Mouse (Mus musculus) C2C12 (cell line): Measurements from ENCODE around the gene Map1b.

Source experiments
- CTCF ChIP-seq: IDR thresholded peaks from one replicate; pipeline ENCODE4 v1.5.1; 2011; ENCODE audit not compliant: control insufficient read depth, insufficient read depth, insufficient read length
- MAX ChIP-seq: IDR thresholded peaks from one replicate; pipeline ENCODE4 v1.6.1; 2011; ENCODE audit warnings: mild to moderate bottlenecking, control low read depth
- MYOD1 ChIP-seq: IDR thresholded peaks from one replicate; pipeline ENCODE4 v1.6.1; 2011; ENCODE audit warnings: low read depth; ENCODE audit not compliant: control insufficient read depth, insufficient read length
- USF1 ChIP-seq: IDR thresholded peaks from one replicate; pipeline ENCODE4 v1.6.1; 2011; ENCODE audit warnings: low read depth, mild to moderate bottlenecking, control low read depth, moderate library complexity

DNA sequence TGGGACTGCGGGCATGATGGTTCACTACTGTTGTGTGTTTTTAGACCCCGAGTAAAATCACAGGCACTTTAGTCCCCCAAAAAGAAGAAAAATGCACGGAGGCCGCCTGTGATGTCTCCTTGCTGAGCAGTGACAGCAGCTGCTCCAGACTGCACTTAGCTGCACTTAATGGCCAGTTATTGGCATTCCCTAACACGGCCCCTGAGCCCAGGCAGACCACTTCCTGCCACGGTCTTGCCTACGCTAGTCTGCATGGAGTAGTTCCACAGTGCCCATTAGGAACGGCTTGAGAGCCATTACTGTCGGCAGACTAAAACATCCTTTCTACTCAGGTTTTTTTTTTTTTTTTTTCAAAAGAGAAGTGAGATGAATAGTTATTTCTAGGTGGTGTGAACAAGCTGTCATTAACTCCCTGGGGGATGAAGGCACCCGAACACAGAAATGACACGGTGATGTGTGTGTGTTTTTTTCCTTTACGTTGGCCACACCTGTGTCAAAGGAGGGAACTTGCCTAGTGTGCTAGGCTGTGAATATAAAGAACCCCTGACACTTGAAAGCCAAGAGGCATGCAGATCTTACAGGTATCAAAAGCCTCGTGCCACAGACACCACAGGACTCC is 14.1 kb downstream of the Map1b start:
- TF ChIP-seq CTCF (no peak), MYOD1 (peak; percentile 83), MAX (no peak), USF1 (no peak)
